Mouse (Mus musculus) forebrain, embryonic 10.5 days (tissue): ENCODE results near the gene Nog. TPM values are rescaled to one million over a fixed set of nuclear protein-coding genes. Genes with fewer than 3 reads are reported as not detected.

ENCODE experiments used
- DNase-seq: peaks from one replicate; pipeline ENCODE4 v3.0.0-alpha.2; 2017; ENCODE audit warnings: low spot score; ENCODE audit errors: extremely low spot score
- H3K27ac ChIP-seq: fragments of 300-500 bp; sonication (generic); 2 replicates; pipeline ENCODE4 v1.5.1; 2016; ENCODE audit warnings: mild to moderate bottlenecking
- H3K27me3 ChIP-seq: fragments of 300-500 bp; sonication (generic); 2 replicates; pipeline ENCODE4 v1.6.1; 2016; ENCODE audit warnings: mild to moderate bottlenecking; ENCODE audit not compliant: poor library complexity, severe bottlenecking
- H3K36me3 ChIP-seq: fragments of 300-500 bp; sonication (generic); replicated peaks from 2 replicates; pipeline ENCODE4 v1.6.1; 2016; ENCODE audit warnings: mild to moderate bottlenecking, moderate library complexity
- H3K4me1 ChIP-seq: fragments of 300-500 bp; sonication (generic); 2 replicates; pipeline ENCODE4 v1.6.1; 2016
- H3K4me3 ChIP-seq: fragments of 300-500 bp; sonication (generic); 2 replicates; pipeline ENCODE4 v1.5.1; 2016; ENCODE audit warnings: mild to moderate bottlenecking, moderate library complexity
- H3K9me3 ChIP-seq: fragments of 300-500 bp; sonication (generic); 2 replicates; pipeline ENCODE4 v1.6.1; 2016; ENCODE audit warnings: mild to moderate bottlenecking, moderate library complexity
- WGBS: fragments of 180-500 bp; shearing (Covaris S2); methylation state at CpG from one replicate; pipeline ENCODE4 v1.1.7; 2016; 5-methylcytosine and 5-hydroxymethylcytosine counted together
- polyA plus RNA-seq: library from polyadenylated mRNA; unstranded; fragments of >200 nt; fragmentation: Nextera tagmentation; extraction: Ambion mirVana; gene quantifications from 2 replicates; pipeline ENCODE4 v1.2.1, GENCODE M21; 2016

The Nog gene
- polyA plus RNA-seq, 1 experiment from 2014 or later: 3.5 TPM

DNA sequence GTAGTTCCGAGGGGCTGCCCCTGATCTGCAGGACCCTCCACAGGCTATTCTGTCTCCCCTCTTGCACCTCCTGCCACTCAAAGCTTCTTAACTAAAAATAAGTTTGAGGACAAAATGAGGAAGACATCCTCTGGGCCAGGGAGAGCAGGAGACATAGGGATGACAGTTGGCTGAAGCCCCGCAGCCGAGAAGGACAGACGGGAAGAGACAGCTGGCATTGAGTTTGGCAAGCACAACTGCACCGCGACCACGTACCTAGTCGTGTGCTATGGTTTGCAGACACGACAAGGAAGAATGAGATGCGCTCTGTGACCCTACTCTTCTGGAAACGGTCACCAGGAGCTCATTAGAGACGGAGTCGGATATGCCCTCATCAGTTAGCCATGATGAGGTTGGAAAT is 48.2 kb downstream of the Nog start:
- WGBS: 91% methylated on average over 13 of the region's 13 CpGs
- no peak overlapping the region for H3K27ac ChIP-seq
- H3K4me3 ChIP-seq: no peak overlapping the region

More for the DNA sequence above, 48.2 kb downstream of the Nog start:
- no peaks in the 10 kb centered on the region for H3K36me3 ChIP-seq
- peaks cover 7% of the 10 kb centered on the region; the same call in 1 of the 2 replicates for H3K9me3 ChIP-seq
- H3K4me1 ChIP-seq: peaks cover 19% of the 10 kb centered on the region
- no peaks in the 10 kb centered on the region for H3K27me3 ChIP-seq
- no peak for DNase-seq

Other genes starting within 250 kb of the Nog start
- 4.3 and 4.8 TPM in 2 replicates for gene Dgke, start 235.5 kb downstream of the Nog start, polyA plus RNA-seq
- gene Gm525, start 228.5 kb downstream of the Nog start, polyA plus RNA-seq: not detected in 2 replicates